Mouse (Mus musculus): ENCODE data around the gene Slc25a41. TPM values are rescaled to one million over a fixed set of nuclear protein-coding genes. Genes with fewer than 3 reads are reported as not detected.
A peak's percentile ranks its signal among the peaks of the same experiment; 100 is the strongest.

Slc25a41 gene
- polyA plus RNA-seq, 1 experiment from 2014 or later = not detected

GRCm38 (mm10) chr17:57031661-57032420 lies 9.6 kb downstream of the Slc25a41 start:
- under 1% methylated on average over 38 of the region's 38 CpGs for WGBS (ENCODE audit: insufficient replicate concordance)
- Histone ChIP-seq H3K27me3 (ENCODE audit: insufficient read depth, low read length) (no peaks in the 10 kb centered on the region), H3K9me3 (ENCODE audit: low read length) (no peaks in the 10 kb centered on the region), H3K4me2 (ENCODE audit: low read depth, low read length) (peak overlapping the region; percentile 87), H3K4me1 (ENCODE audit: insufficient read depth) (peaks cover 22% of the 10 kb centered on the region), H3K27ac (ENCODE audit: low read depth) (peak overlapping the region; percentile 91), H3K9ac (replicated peaks) (peak overlapping the region; percentile 64), H3K36me3 (replicated peaks; ENCODE audit: insufficient read depth, low read length) (peaks cover 19% of the 10 kb centered on the region), H3K4me3 (ENCODE audit: low read depth, low read length) (peak overlapping the region; percentile 72)
- ATAC-seq = peak; percentile 89
- TF ChIP-seq CTCF (IDR thresholded peaks at IDR 0.05; ENCODE audit: low read depth) (0 out of 2 replicates have a peak, but pooled peaks have one; percentile 13), EP300 (IDR thresholded peaks at IDR 0.05; ENCODE audit: low read depth) (0 out of 2 replicates have a peak, but pooled peaks have one; percentile 32)
- DNase-seq = peak; percentile 99

GRCm38 (mm10) chr17:57030931-57031660 lies 10.4 kb downstream of the Slc25a41 start, which contains the start of gene Khsrp:
Gene Khsrp, minus strand, starts transcription at chr17:57031522.
- Histone ChIP-seq H3K4me2 (ENCODE audit: low read depth, low read length) (peak within 1 kb of the TSS; percentile 87), H3K4me1 (ENCODE audit: insufficient read depth) (peaks cover 22% of the 10 kb centered on the region), H3K4me3 (ENCODE audit: low read depth, low read length) (peak within 1 kb of the TSS; percentile 72), H3K36me3 (replicated peaks; ENCODE audit: insufficient read depth, low read length) (peaks cover 25% of the 10 kb centered on the region), H3K27me3 (ENCODE audit: insufficient read depth, low read length) (no peaks in the 10 kb centered on the region), H3K9ac (replicated peaks) (peak within 1 kb of the TSS; percentile 97), H3K9me3 (ENCODE audit: low read length) (no peaks in the 10 kb centered on the region), H3K27ac (ENCODE audit: low read depth) (peak within 1 kb of the TSS; percentile 94)
- TF ChIP-seq EP300 (IDR thresholded peaks at IDR 0.05; ENCODE audit: low read depth) (no peak), CTCF (IDR thresholded peaks at IDR 0.05; ENCODE audit: low read depth) (no peak)
- ATAC-seq (no peak), DNase-seq (peak; percentile 61)
- under 1% methylated on average over 61 of the region's 99 CpGs for WGBS (ENCODE audit: insufficient replicate concordance)

GRCm38 (mm10) chr17:57029691-57030090 lies 11.8 kb downstream of the Slc25a41 start:
- DNase-seq (no peak), ATAC-seq (no peak)
- Histone ChIP-seq H3K27me3 (ENCODE audit: insufficient read depth, low read length) (no peaks in the 10 kb centered on the region), H3K4me3 (ENCODE audit: low read depth, low read length) (peak overlapping the region; percentile 72), H3K4me1 (ENCODE audit: insufficient read depth) (peaks cover 22% of the 10 kb centered on the region), H3K36me3 (replicated peaks; ENCODE audit: insufficient read depth, low read length) (peaks cover 39% of the 10 kb centered on the region), H3K9me3 (ENCODE audit: low read length) (no peaks in the 10 kb centered on the region), H3K9ac (replicated peaks) (peak overlapping the region; percentile 97), H3K4me2 (ENCODE audit: low read depth, low read length) (peak overlapping the region; percentile 87), H3K27ac (ENCODE audit: low read depth) (no peak overlapping the region)
- TF ChIP-seq CTCF (IDR thresholded peaks at IDR 0.05; ENCODE audit: low read depth) = no peak
- TF ChIP-seq EP300 (IDR thresholded peaks at IDR 0.05; ENCODE audit: low read depth) = no peak
- 19% methylated on average over 8 of the region's 8 CpGs for WGBS (ENCODE audit: insufficient replicate concordance)

- Histone ChIP-seq H3K4me2 (ENCODE audit: low read depth, low read length) (no peak overlapping the region), H3K36me3 (replicated peaks; ENCODE audit: insufficient read depth, low read length) (peaks cover 61% of the 10 kb centered on the region), H3K4me1 (ENCODE audit: insufficient read depth) (peaks cover 19% of the 10 kb centered on the region), H3K27me3 (ENCODE audit: insufficient read depth, low read length) (no peaks in the 10 kb centered on the region), H3K9me3 (ENCODE audit: low read length) (no peaks in the 10 kb centered on the region), H3K9ac (replicated peaks) (0 out of 2 replicates have a peak overlapping the region, but pooled peaks have one; percentile 16), H3K27ac (ENCODE audit: low read depth) (no peak overlapping the region), H3K4me3 (ENCODE audit: low read depth, low read length) (no peak overlapping the region)
- ATAC-seq (no peak), DNase-seq (no peak)
- peak; percentile 69 for TF ChIP-seq EP300 (IDR thresholded peaks at IDR 0.05; ENCODE audit: low read depth)
- TF ChIP-seq CTCF (IDR thresholded peaks at IDR 0.05; ENCODE audit: low read depth) = no peak
- 76% methylated on average over 4 of the region's 4 CpGs for WGBS (ENCODE audit: insufficient replicate concordance)
Observed at GRCm38 (mm10) chr17:57027471-57027870, 14.0 kb downstream of the Slc25a41 start.

GRCm38 (mm10) chr17:57020960-57021359 lies 20.5 kb downstream of the Slc25a41 start:
- no peaks in the 10 kb centered on the region for H3K27me3 ChIP-seq (ENCODE audit: insufficient read depth, low read length)
- no peak overlapping the region for H3K4me2 ChIP-seq (ENCODE audit: low read depth, low read length)
- ATAC-seq (peak; percentile 37), DNase-seq (no peak)
- WGBS (ENCODE audit: insufficient replicate concordance) = 61% methylated on average over 5 of the region's 5 CpGs
- TF ChIP-seq CTCF (IDR thresholded peaks at IDR 0.05; ENCODE audit: low read depth) (no peak), EP300 (IDR thresholded peaks at IDR 0.05; ENCODE audit: low read depth) (peak; percentile 76)
- H3K4me1 ChIP-seq (ENCODE audit: insufficient read depth) = no peaks in the 10 kb centered on the region
- no peak overlapping the region for H3K4me3 ChIP-seq (ENCODE audit: low read depth, low read length)
- no peaks in the 10 kb centered on the region for H3K9me3 ChIP-seq (ENCODE audit: low read length)
- H3K36me3 ChIP-seq (replicated peaks; ENCODE audit: insufficient read depth, low read length) = peaks cover 49% of the 10 kb centered on the region
- no peak overlapping the region for H3K9ac ChIP-seq (replicated peaks)
- peak overlapping the region; percentile 71 for H3K27ac ChIP-seq (ENCODE audit: low read depth)

GRCm38 (mm10) chr17:57019693-57020092 lies 21.8 kb downstream of the Slc25a41 start:
- Histone ChIP-seq H3K4me3 (ENCODE audit: low read depth, low read length) (no peak overlapping the region), H3K9me3 (ENCODE audit: low read length) (no peaks in the 10 kb centered on the region), H3K4me1 (ENCODE audit: insufficient read depth) (no peaks in the 10 kb centered on the region), H3K27me3 (ENCODE audit: insufficient read depth, low read length) (no peaks in the 10 kb centered on the region), H3K27ac (ENCODE audit: low read depth) (peak overlapping the region; percentile 71), H3K4me2 (ENCODE audit: low read depth, low read length) (no peak overlapping the region), H3K9ac (replicated peaks) (no peak overlapping the region), H3K36me3 (replicated peaks; ENCODE audit: insufficient read depth, low read length) (peaks cover 37% of the 10 kb centered on the region)
- 48% methylated on average over 2 of the region's 2 CpGs for WGBS (ENCODE audit: insufficient replicate concordance)
- ATAC-seq = peak; percentile 83
- no peak for TF ChIP-seq CTCF (IDR thresholded peaks at IDR 0.05; ENCODE audit: low read depth)
- peak; percentile 93 for TF ChIP-seq EP300 (IDR thresholded peaks at IDR 0.05; ENCODE audit: low read depth)
- DNase-seq = no peak
